Mouse (Mus musculus) thymus, postnatal 14 days (tissue): ENCODE results near the gene Fsd1l.

Experiments used
- DNase-seq: peaks from one replicate; pipeline ENCODE4 v3.0.0; 2021

The Fsd1l gene

GRCm38 (mm10) chr4:53631316-53632010 is at the start of gene Fsd1l:
Gene Fsd1l, plus strand, starts transcription at chr4:53631471.
- peak; percentile 70 for DNase-seq

- no peak for DNase-seq
Measured at GRCm38 (mm10) chr4:53587676-53588075, 43.6 kb upstream of the Fsd1l start.

GRCm38 (mm10) chr4:53588936-53589335 is 42.3 kb upstream of the Fsd1l start:
- no peak for DNase-seq

DNA sequence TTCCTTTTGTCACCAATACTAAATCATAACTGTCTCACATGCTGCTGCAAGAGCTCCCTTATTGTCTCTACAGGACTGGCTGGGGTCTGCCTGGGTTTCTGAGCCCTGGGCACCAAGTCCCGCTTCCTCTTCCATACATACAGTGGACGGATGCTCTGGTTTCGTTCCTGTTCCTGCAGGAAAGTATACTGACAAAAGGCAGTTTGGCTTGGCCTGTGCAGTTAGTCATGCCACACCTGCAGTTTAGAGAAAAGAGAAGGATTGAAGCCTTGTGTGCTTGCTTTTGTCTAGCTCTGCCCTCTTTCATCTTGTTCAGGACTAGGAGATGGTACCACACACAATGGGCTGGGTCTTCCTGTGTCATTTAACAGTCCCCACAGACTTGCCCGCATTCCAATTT is 41.8 kb upstream of the Fsd1l start:
- DNase-seq, result no peak

GRCm38 (mm10) chr4:53590163-53590562 is 41.1 kb upstream of the Fsd1l start:
- no peak for DNase-seq

GRCm38 (mm10) chr4:53590691-53591447 is 40.4 kb upstream of the Fsd1l start:
- no peak for DNase-seq

- DNase-seq, result no peak
Measured at GRCm38 (mm10) chr4:53591536-53591935, 39.7 kb upstream of the Fsd1l start.

DNA sequence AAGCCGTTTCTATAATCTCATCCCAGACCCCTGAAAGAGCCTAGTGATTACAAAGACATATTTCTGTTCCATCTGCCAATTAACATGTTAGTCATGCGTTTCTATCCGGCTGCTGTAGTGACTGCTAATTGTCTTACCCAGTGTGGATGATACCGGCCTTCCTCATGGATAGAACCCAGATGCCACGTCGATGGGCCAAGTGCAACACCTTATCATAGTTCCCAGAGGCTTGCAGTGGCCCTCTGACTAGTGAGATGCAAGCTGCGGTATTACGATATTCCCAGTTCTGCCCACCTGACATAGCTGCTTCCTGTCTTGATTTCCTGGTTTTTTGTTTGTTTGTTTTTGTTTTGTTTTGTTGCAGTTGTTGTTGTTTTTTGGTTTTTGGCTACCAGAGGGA is 39.3 kb upstream of the Fsd1l start:
- no peak for DNase-seq

DNA sequence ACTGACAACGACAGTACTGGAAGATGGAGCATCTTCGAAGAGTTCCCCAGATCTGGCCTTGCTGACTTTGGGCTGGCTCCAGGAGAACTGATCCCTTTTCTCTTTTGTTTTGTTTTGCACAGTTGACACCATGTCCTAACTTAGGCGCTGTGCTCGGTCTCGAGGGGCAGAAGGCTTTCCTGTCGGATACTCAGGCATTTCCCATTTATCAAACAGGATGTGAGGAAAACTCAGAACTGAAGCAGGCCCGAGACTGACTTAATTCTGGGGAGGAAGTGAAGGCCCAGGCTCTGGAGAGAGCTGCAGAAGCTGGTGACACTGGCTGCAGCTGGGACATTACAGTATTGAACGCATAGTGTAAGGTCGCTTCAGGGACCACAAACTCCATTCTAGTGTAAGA is 38.9 kb upstream of the Fsd1l start:
- DNase-seq, result no peak

DNA sequence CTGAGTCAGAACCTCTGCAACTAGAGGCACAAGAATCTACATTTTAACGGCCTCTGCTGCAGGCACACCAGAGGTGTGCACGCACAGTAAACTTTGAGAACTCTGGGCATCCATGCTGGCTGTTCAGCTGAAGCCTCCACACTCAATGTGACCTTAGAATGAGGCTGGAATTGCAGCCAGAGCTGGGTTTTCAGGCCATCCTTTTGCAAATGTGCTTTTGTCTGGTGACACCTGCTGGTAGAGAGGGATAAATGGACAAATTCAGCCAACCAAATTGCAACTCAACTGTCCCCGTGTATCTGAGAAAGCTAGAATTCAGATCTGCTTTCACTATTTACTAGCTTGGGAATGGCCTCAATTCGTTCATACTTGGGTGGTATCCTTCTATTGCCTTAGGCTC is 37.1 kb upstream of the Fsd1l start:
- DNase-seq, result peak; percentile 10

GRCm38 (mm10) chr4:53595246-53596062 is 35.8 kb upstream of the Fsd1l start:
- no peak for DNase-seq

DNA sequence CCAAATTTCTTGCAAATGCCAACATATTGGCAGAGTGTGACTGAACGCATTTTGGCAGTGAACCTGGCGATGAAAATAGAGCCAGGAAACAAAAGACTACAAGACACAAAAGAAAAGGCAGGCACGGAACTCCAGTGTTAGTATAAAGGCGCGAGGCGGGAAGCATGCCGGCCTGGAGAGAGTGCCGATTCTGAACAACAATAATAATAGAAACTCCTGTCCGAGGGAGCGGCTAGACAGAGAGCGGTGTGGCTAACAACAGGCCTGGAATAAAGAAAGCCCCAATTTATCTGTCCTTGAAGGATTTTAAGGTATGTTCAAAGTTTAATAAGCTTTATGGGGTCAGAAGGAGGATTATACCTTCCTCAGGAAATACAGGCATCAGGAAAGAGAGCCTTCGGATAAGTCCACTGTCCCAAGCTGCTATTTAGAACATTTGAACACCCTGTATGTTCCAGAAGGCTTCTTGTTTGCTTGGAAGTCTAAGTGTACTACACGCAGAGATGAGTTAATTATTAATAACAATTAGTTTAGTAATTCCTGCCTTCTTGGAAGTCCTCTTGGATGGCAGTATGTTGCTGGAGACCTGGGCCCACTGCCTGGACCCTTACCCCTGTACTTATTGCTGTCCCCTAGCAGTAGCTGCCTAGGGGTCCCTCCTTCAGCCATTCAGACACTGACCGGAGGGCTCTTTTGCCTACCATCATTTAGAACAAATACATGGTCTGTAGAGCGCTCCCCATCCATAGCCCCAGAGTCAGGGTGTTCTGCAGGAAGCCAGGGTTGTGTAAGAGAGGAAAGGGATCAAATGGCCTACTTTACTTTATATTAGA is 35.0 kb upstream of the Fsd1l start:
- DNase-seq, result no peak

- DNase-seq, result no peak
Measured at GRCm38 (mm10) chr4:53600462-53600861, 30.8 kb upstream of the Fsd1l start.

GRCm38 (mm10) chr4:53614576-53615225 is 16.6 kb upstream of the Fsd1l start:
- DNase-seq, result no peak

GRCm38 (mm10) chr4:53617968-53618367 is 13.3 kb upstream of the Fsd1l start:
- DNase-seq, result no peak

- DNase-seq, result no peak
Measured at GRCm38 (mm10) chr4:53620104-53620503, 11.2 kb upstream of the Fsd1l start.

- DNase-seq, result no peak
Measured at GRCm38 (mm10) chr4:53621084-53621483, 10.2 kb upstream of the Fsd1l start.

DNA sequence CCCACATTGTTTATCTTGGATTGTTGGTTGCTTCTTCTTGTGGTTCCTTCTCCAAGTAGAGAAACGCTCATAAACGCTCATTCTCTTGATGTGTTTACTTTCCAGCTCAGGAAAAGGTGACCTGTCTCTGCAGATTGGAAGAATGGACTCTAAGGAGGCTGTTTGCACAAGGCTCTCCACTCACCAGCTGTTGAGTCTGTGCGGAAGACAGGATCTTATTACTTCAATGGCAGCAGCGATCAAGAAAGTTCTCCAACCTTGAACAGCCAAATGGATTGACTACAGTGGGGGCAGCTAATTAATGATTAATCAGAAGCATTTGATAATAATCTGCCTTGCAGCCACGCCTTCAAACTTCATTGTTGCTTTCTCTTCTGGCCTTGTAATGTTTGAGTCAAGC is 9.8 kb upstream of the Fsd1l start:
- no peak for DNase-seq

GRCm38 (mm10) chr4:53623711-53624110 is 7.6 kb upstream of the Fsd1l start:
- DNase-seq, result no peak

- DNase-seq, result no peak
Measured at GRCm38 (mm10) chr4:53624816-53625215, 6.5 kb upstream of the Fsd1l start.

- no peak for DNase-seq
Measured at GRCm38 (mm10) chr4:53625263-53625662, 6.0 kb upstream of the Fsd1l start.

DNA sequence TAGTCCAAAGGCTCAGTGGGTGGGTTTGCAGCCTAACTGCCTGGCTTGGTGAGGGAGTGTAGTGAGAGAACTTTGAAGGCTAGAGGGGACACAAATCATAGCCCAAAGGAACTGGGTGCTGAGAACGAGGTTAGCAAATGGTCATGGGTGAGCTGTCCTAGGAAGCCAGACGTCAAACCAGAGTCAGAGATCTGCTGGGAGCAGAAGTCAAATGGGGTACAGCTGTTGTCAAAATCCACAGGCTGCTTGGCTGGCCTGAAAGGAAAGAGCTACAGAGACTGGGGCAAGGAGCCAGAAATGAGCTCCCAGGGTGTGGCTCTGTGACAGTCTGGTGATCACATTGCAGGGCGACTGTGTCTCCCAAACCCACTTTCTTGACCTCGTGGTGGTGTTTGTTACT is 2.3 kb upstream of the Fsd1l start:
- DNase-seq, result no peak
